Mouse (Mus musculus) liver, embryonic 14.5 days (tissue): ENCODE measurements around the gene Tmem184b.

Experiments used
- CTCF ChIP-seq: IDR thresholded peaks from 2 replicates; pipeline ENCODE4 v1.5.1; 2016; ENCODE audit warnings: antibody characterized with exemption, low read depth, control low read depth
- EP300 ChIP-seq: IDR thresholded peaks from 2 replicates; pipeline ENCODE4 v1.6.1; 2016; ENCODE audit warnings: antibody characterized with exemption, low read depth

DNA sequence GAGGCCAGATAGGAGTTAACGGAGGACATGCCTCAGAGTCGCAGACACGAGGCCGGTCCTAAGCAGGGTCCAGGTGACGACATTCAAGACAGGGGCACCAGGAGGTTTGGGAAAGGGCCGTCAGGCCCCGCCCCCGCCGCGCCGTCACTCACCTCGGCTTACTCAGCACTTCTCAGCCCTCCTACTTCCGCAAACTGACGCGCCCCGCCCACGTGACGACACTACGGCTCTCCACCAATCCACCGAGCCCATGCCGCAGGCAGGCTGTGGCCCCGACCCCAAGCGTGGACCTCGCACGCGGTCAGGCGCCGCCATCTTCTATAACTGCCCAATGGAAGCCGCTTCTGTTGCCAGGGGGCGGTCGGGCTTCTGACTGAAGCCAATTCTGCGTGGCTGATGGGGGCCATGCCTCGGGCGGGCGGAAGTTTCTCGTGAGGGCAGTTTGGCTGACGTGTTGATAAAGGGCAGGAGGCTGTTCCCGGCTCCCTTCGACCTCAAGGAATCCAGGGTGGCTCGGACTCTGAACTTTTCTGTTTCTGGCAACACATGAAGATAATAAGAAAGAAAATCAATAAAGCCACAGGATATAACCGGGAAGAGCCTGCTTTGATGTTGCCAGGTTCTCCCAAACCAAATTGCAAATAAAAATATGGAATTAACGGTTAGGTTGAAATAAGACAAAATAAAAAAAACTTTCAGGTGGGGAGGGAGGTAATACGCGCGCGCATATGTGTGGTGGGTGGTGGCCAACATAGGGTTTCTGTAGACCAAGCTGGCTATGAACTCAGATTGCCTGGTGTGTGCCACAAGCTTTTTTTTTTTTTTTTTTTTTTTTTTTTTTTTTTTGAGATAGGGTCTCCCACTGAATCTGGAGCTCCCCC lies 75.1 kb downstream of the Tmem184b start, which contains the start of gene Pla2g6:
- TF ChIP-seq CTCF (no peak), EP300 (peak; percentile 43; the same call in 1 of the 2 replicates)
